Mouse (Mus musculus) heart, postnatal 0 days (tissue): ENCODE measurements around the gene Mapk9.

Source experiments
- CTCF ChIP-seq: IDR thresholded peaks from 2 replicates; pipeline ENCODE4 v1.5.1; 2016; ENCODE audit warnings: antibody characterized with exemption, control low read depth, low read depth
- EP300 ChIP-seq: IDR thresholded peaks from 2 replicates; pipeline ENCODE4 v1.6.1; 2016; ENCODE audit warnings: antibody characterized with exemption, low read depth

DNA sequence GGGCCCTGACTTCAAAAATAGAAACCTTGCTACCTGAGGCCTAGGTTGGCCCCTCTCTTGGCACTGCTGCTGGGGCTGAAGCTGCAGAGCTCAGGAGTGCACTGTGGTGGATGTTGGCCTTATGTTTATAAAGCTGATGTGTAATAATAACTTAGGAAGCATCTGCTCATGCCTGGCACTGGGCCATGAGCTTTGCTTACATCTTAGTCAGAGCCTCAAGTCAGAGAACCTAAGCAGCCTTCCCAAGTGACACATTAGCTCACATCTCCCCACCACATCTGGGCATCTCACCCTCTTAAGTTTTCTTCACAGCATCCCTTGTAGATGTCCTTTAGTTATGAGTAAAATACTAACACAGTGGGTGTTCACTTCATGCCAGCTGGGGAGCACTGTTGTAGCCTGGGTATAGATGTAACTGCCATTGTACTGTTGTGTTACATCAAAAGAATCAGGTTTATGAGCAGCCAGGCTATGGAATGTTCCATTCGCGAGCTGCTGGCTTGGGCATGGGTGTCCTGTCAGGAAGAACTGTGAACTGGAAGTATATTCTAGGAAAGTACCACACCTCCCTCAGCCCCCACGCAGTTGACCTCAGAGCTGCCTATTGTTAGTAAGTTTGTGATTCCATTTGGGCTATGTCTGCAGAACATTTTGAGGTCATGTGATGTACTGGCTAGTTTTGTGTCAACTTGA lies 33.5 kb downstream of the Mapk9 start:
- TF ChIP-seq EP300 (no peak), CTCF (no peak)
